Mouse (Mus musculus) myocyte (in vitro differentiated cells): ENCODE measurements around the gene Arhgef28. TPM values are rescaled to one million over a fixed set of nuclear protein-coding genes. Genes with fewer than 3 reads are reported as not detected.

ENCODE experiments used
- H3K27me3 ChIP-seq: one replicate; pipeline ENCODE4 v1.6.1; 2011; ENCODE audit not compliant: control insufficient read depth, insufficient read depth, insufficient read length
- H3K36me3 ChIP-seq: one replicate; pipeline ENCODE4 v1.6.1; 2011; ENCODE audit not compliant: control insufficient read depth, insufficient read depth
- H3K4me2 ChIP-seq: one replicate; pipeline ENCODE4 v1.6.1; 2011; ENCODE audit warnings: low read depth, control low read depth
- H3K4me3 ChIP-seq: one replicate; pipeline ENCODE4 v1.5.1; 2011; ENCODE audit warnings: mild to moderate bottlenecking, control low read depth, moderate library complexity
- H3K79me2 ChIP-seq: one replicate; pipeline ENCODE4 v1.6.1; 2011; ENCODE audit not compliant: control insufficient read depth, insufficient read depth
- H3ac ChIP-seq: one replicate; pipeline ENCODE4 v1.6.1; 2011; ENCODE audit not compliant: control insufficient read depth, insufficient read length
- CEBPB ChIP-seq: IDR thresholded peaks from 2 replicates; pipeline ENCODE4 v1.6.1; 2011; ENCODE audit warnings: mild to moderate bottlenecking, moderate library complexity; ENCODE audit not compliant: poor library complexity, insufficient read depth, severe bottlenecking
- E2F4 ChIP-seq: IDR thresholded peaks from one replicate; pipeline ENCODE4 v1.6.1; 2011; ENCODE audit warnings: mild to moderate bottlenecking, control low read depth, moderate library complexity; ENCODE audit not compliant: insufficient read depth
- MAX ChIP-seq: IDR thresholded peaks from one replicate; pipeline ENCODE4 v1.6.1; 2011; ENCODE audit warnings: low read depth, mild to moderate bottlenecking, control low read depth
- MYOD1 ChIP-seq, 3 experiments: IDR thresholded peaks; one replicate each; pipeline ENCODE4 v1.6.1; 2011; ENCODE audit warnings: control low read depth in 2 of 3, low read depth in 2 of 3, mild to moderate bottlenecking in 2 of 3, moderate library complexity in 1 of 3; ENCODE audit not compliant: insufficient read length in 2 of 3, control insufficient read depth in 1 of 3
- MYOG ChIP-seq, 3 experiments: IDR thresholded peaks; one replicate each; pipeline ENCODE4 v1.6.1; 2011; ENCODE audit warnings: control low read depth in 2 of 3, low read depth in 2 of 3, mild to moderate bottlenecking in 2 of 3; ENCODE audit not compliant: insufficient read length in 2 of 3, control insufficient read depth in 1 of 3, insufficient read depth in 1 of 3
- POLR2A ChIP-seq: IDR thresholded peaks from one replicate; pipeline ENCODE4 v1.6.1; 2011; ENCODE audit warnings: low read depth, mild to moderate bottlenecking, control low read depth, moderate library complexity; ENCODE audit not compliant: insufficient read length
- POLR2AphosphoS2 ChIP-seq: IDR thresholded peaks from one replicate; pipeline ENCODE4 v1.6.1; 2011; ENCODE audit warnings: low read depth, control low read depth; ENCODE audit not compliant: insufficient read length
- REST ChIP-seq: IDR thresholded peaks from one replicate; pipeline ENCODE4 v1.6.1; 2011; ENCODE audit warnings: mild to moderate bottlenecking, control low read depth, moderate library complexity; ENCODE audit not compliant: insufficient read depth, insufficient read length
- SRF ChIP-seq: IDR thresholded peaks from one replicate; pipeline ENCODE4 v1.6.1; 2011; ENCODE audit warnings: low read depth; ENCODE audit not compliant: control insufficient read depth, insufficient read length
- TCF12 ChIP-seq: IDR thresholded peaks from one replicate; pipeline ENCODE4 v1.6.1; 2011; ENCODE audit warnings: mild to moderate bottlenecking, control low read depth; ENCODE audit not compliant: poor library complexity, insufficient read depth, severe bottlenecking
- TCF3 ChIP-seq: IDR thresholded peaks from one replicate; pipeline ENCODE4 v1.6.1; 2011; ENCODE audit warnings: low read depth, control low read depth; ENCODE audit not compliant: insufficient read length
- USF1 ChIP-seq: IDR thresholded peaks from one replicate; pipeline ENCODE4 v1.6.1; 2011; ENCODE audit warnings: low read depth, mild to moderate bottlenecking, control low read depth, moderate library complexity
- polyA plus RNA-seq: library from polyadenylated mRNA; unstranded; fragments of >200 nt; fragmentation: generic; extraction: Trizol; gene quantifications from one replicate; pipeline ENCODE4 v1.2.1, GENCODE M21; 2012; ENCODE audit warnings: missing spikeins

Gene Arhgef28
- polyA plus RNA-seq, 1 experiment, result 0.76 TPM

DNA sequence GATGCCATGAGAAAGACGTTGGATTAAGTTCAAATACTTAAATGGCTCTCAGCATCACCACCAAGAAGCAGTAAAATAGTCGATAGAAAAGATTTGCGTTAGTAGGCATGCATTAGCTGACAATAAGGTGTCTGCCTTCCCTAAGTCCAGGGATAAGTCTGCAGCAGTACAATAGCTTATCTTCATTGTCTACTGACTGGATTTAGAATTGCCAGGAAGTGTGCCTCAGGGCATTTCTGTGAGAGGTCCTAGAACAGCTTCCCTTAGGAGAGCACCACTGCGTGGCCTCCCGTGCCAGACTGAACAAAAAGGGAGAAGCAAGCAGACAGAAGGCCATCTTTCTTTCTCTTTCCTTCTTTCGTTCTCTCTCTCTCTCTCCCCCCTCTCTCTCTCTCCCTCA, 252.2 kb downstream of the Arhgef28 start:
- Histone ChIP-seq H3K4me2 (no peak overlapping the region), H3K36me3 (no peaks in the 10 kb centered on the region), H3K27me3 (no peaks in the 10 kb centered on the region), H3K79me2 (no peaks in the 10 kb centered on the region), H3ac (no peak overlapping the region), H3K4me3 (no peak overlapping the region)
- no peak for TF ChIP-seq TCF12
- TF ChIP-seq POLR2A, result no peak
- TF ChIP-seq SRF, result no peak
- TF ChIP-seq REST, result no peak
- no peak for TF ChIP-seq POLR2AphosphoS2
- TF ChIP-seq E2F4, result no peak
- no peak for TF ChIP-seq MAX
- no peak for TF ChIP-seq MYOD1 (IDR thresholded peaks at IDR 0.05; ENCODE audit: control insufficient read depth in 1 of 3, insufficient read length in 2 of 3, low read depth in 2 of 3)
- TF ChIP-seq TCF3, result no peak

DNA sequence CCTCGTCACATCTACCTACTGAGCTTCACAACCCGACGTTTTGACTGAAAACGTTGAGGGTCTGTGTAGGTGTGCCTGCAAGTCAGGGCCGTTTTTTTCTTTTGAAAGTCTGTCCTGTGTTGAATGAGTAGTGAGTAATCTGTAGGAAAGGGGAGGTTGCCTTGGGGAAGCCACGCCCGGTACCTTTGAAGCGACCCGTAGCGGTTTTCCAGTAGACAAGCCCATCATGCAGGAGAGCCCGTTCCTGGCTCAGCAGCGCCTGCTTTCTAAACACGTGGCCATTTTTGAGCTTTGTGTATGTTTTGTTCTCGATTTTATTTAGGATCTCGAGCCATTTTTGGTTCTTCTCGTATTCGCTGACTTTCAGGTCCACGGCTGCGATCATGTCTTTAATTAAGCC, 252.7 kb downstream of the Arhgef28 start:
- no peak for TF ChIP-seq USF1
- no peak for TF ChIP-seq TCF12
- TF ChIP-seq E2F4, result no peak
- TF ChIP-seq MYOD1 (IDR thresholded peaks at IDR 0.05; ENCODE audit: control insufficient read depth in 1 of 3, insufficient read length in 2 of 3, low read depth in 2 of 3), result no peak
- TF ChIP-seq POLR2A, result no peak
- no peak for TF ChIP-seq POLR2AphosphoS2
- no peak for TF ChIP-seq TCF3
- H3K27me3 ChIP-seq, result no peaks in the 10 kb centered on the region
- H3K4me3 ChIP-seq, result no peak overlapping the region
- H3K36me3 ChIP-seq, result no peaks in the 10 kb centered on the region
- no peak overlapping the region for H3ac ChIP-seq
- no peak overlapping the region for H3K4me2 ChIP-seq
- H3K79me2 ChIP-seq, result no peaks in the 10 kb centered on the region

DNA sequence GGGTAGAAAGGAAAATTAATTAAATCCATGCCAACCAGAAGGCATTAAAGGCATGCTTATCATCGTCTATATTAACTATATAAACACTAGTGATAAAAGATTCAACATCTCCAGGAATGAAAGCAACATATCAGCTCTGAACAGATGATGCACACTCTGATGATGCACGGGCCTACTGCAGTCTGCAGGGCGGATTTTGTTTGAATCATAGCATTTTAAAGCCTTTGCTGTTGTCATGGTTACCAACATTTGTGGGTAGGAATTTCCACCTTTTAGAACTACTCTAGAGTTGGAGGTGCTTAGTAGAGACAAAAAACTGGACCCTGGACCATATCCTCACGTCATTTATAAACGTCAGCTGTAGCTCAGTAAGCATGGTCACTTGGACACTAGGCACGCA, 257.4 kb downstream of the Arhgef28 start:
- Histone ChIP-seq H3K4me2 (no peak overlapping the region), H3ac (no peak overlapping the region), H3K27me3 (no peaks in the 10 kb centered on the region), H3K79me2 (no peaks in the 10 kb centered on the region), H3K36me3 (no peaks in the 10 kb centered on the region), H3K4me3 (no peak overlapping the region)
- TF ChIP-seq SRF (no peak), TCF12 (no peak), MYOD1 (IDR thresholded peaks at IDR 0.05; ENCODE audit: control insufficient read depth in 1 of 3, insufficient read length in 2 of 3, low read depth in 2 of 3) (no peak), CEBPB (no peak), MAX (no peak), MYOG (IDR thresholded peaks at IDR 0.05; ENCODE audit: control insufficient read depth in 1 of 3, insufficient read depth in 1 of 3, insufficient read length in 2 of 3, low read depth in 2 of 3) (no peak)

DNA sequence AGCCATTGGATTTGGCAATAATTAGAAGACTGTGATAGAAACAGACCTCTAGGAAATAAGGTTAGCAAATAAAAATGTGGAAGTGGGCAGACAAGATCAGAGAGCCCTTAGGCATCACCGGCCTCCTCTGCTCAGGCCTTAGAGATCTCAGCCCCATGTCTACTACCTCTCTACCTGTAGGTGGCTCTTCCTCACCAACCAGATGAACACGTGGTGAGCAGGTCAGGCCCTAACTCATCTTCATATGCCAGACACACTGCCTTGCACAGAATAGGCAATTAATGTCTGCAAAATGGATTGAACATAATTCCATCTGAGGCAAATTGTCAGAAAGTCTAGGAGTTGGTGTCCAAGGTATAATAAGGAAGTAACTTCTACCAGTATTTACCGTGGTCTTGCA, 258.6 kb downstream of the Arhgef28 start:
- no peak overlapping the region for H3K4me3 ChIP-seq
- no peaks in the 10 kb centered on the region for H3K36me3 ChIP-seq
- no peak overlapping the region for H3ac ChIP-seq
- TF ChIP-seq MAX (no peak), MYOD1 (IDR thresholded peaks at IDR 0.05; ENCODE audit: control insufficient read depth in 1 of 3, insufficient read length in 2 of 3, low read depth in 2 of 3) (no peak), SRF (no peak), USF1 (no peak), CEBPB (no peak), REST (no peak), POLR2AphosphoS2 (no peak), MYOG (IDR thresholded peaks at IDR 0.05; ENCODE audit: control insufficient read depth in 1 of 3, insufficient read depth in 1 of 3, insufficient read length in 2 of 3, low read depth in 2 of 3) (no peak), TCF3 (no peak), E2F4 (no peak), TCF12 (no peak), POLR2A (no peak)
- H3K79me2 ChIP-seq, result no peaks in the 10 kb centered on the region
- H3K4me2 ChIP-seq, result no peak overlapping the region
- no peaks in the 10 kb centered on the region for H3K27me3 ChIP-seq

DNA sequence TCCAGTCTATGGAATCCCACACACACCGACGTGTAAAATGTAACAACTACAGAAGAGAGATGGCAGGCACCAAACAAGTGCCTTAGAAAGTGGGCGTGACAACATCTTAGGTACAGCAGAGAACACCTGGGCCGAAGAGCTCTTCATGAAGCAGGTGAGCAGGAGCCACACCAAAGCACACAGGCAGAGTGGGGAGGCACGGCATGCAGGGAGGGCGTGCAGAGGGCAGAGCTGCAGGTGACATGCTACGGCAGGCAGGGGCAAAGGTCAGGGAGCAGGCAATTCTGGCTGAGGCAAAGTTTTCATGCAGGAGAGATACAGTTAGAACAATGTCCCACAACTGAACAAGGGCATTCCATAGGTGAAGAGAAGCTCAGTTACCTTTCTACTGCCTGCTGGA, 259.8 kb downstream of the Arhgef28 start:
- Histone ChIP-seq H3K36me3 (no peaks in the 10 kb centered on the region), H3K79me2 (no peaks in the 10 kb centered on the region), H3K27me3 (no peaks in the 10 kb centered on the region), H3ac (no peak overlapping the region), H3K4me3 (no peak overlapping the region), H3K4me2 (no peak overlapping the region)
- no peak for TF ChIP-seq SRF
- no peak for TF ChIP-seq CEBPB
- no peak for TF ChIP-seq TCF12
- no peak for TF ChIP-seq E2F4
- TF ChIP-seq MYOG (IDR thresholded peaks at IDR 0.05; ENCODE audit: control insufficient read depth in 1 of 3, insufficient read depth in 1 of 3, insufficient read length in 2 of 3, low read depth in 2 of 3), result no peak
- no peak for TF ChIP-seq REST
- TF ChIP-seq POLR2A, result no peak
- TF ChIP-seq POLR2AphosphoS2, result no peak
- no peak for TF ChIP-seq MAX
- no peak for TF ChIP-seq TCF3
- TF ChIP-seq MYOD1 (IDR thresholded peaks at IDR 0.05; ENCODE audit: control insufficient read depth in 1 of 3, insufficient read length in 2 of 3, low read depth in 2 of 3), result no peak
- TF ChIP-seq USF1, result no peak
